Mouse (Mus musculus): ENCODE data around the gene Ccdc148. TPM values are rescaled to one million over a fixed set of nuclear protein-coding genes. Genes with fewer than 3 reads are reported as not detected.

Gene Ccdc148
- total and polyA plus RNA-seq, 2 experiments from 2014 or later = 5.3 to 6.9 TPM

- DNase-seq (no peak), ATAC-seq (peak; percentile 7)
- peak overlapping the region; percentile 62 for H3K9ac ChIP-seq
- no peaks in the 10 kb centered on the region for H3K9me3 ChIP-seq (ENCODE audit: low read length)
- no peaks in the 10 kb centered on the region for H3K27me3 ChIP-seq (ENCODE audit: insufficient read depth, low read length)
- H3K4me2 ChIP-seq (ENCODE audit: low read depth) = peak overlapping the region; percentile 79
- H3K36me3 ChIP-seq (ENCODE audit: insufficient read depth) = no peaks in the 10 kb centered on the region
- no peak for TF ChIP-seq CTCF (IDR thresholded peaks at IDR 0.05; ENCODE audit: low read depth)
- WGBS = 1% methylated on average over 16 of the region's 16 CpGs
- H3K4me3 ChIP-seq (ENCODE audit: low read depth, low read length) = peak overlapping the region; percentile 69
- H3K4me1 ChIP-seq (ENCODE audit: insufficient read depth) = peaks cover 4% of the 10 kb centered on the region
- H3K27ac ChIP-seq (ENCODE audit: low read depth, low read length) = no peak overlapping the region
These were observed 400 bp downstream of the Ccdc148 start for GRCm38 (mm10) chr2:59159961-59160604.

GRCm38 (mm10) chr2:59158117-59158516, 2.4 kb downstream of the Ccdc148 start:
- TF ChIP-seq CTCF (IDR thresholded peaks at IDR 0.05; ENCODE audit: low read depth) = no peak
- H3K4me3 ChIP-seq (ENCODE audit: low read depth, low read length) = no peak overlapping the region
- ATAC-seq = no peak
- no peaks in the 10 kb centered on the region for H3K9me3 ChIP-seq (ENCODE audit: low read length)
- H3K4me2 ChIP-seq (ENCODE audit: low read depth) = no peak overlapping the region
- 47% methylated on average over 2 of the region's 2 CpGs for WGBS
- no peak overlapping the region for H3K9ac ChIP-seq
- DNase-seq = no peak
- H3K4me1 ChIP-seq (ENCODE audit: insufficient read depth) = peaks cover 3% of the 10 kb centered on the region; the same call in 1 of the 2 replicates
- H3K36me3 ChIP-seq (ENCODE audit: insufficient read depth) = no peaks in the 10 kb centered on the region
- H3K27ac ChIP-seq (ENCODE audit: low read depth, low read length) = no peak overlapping the region
- H3K27me3 ChIP-seq (ENCODE audit: insufficient read depth, low read length) = no peaks in the 10 kb centered on the region

DNA sequence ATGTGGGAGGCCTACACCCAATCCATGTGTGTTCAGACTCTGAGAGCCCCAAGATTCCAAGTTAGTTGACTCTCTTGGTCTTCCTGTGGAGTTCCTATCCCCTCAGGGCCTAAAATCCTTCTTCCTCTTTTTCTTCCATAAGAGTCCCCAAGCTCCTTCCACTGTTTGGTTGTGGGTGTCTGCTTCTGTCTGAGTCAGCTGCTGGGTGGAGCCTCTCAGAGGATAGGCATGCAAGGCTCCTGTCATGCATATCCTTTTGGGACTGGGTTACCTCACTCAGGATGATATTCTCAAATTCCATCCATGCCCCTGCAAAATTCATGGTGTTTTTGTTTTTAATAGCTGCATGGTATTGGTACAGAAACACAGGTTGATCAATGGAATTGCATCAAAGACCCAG, 5.1 kb downstream of the Ccdc148 start:
- Histone ChIP-seq H3K36me3 (ENCODE audit: insufficient read depth) (no peaks in the 10 kb centered on the region), H3K4me2 (ENCODE audit: low read depth) (no peak overlapping the region), H3K27ac (ENCODE audit: low read depth, low read length) (no peak overlapping the region), H3K9me3 (ENCODE audit: low read length) (no peaks in the 10 kb centered on the region), H3K9ac (no peak overlapping the region), H3K4me3 (ENCODE audit: low read depth, low read length) (no peak overlapping the region), H3K27me3 (ENCODE audit: insufficient read depth, low read length) (no peaks in the 10 kb centered on the region), H3K4me1 (ENCODE audit: insufficient read depth) (no peaks in the 10 kb centered on the region)
- ATAC-seq = no peak
- no peak for DNase-seq
- no peak for TF ChIP-seq CTCF (IDR thresholded peaks at IDR 0.05; ENCODE audit: low read depth)

- H3K4me3 ChIP-seq (ENCODE audit: low read depth, low read length) = no peak overlapping the region
- TF ChIP-seq CTCF (IDR thresholded peaks at IDR 0.05; ENCODE audit: low read depth) = no peak
These were observed 29.4 kb downstream of the Ccdc148 start for GRCm38 (mm10) chr2:59131044-59131443.

DNA sequence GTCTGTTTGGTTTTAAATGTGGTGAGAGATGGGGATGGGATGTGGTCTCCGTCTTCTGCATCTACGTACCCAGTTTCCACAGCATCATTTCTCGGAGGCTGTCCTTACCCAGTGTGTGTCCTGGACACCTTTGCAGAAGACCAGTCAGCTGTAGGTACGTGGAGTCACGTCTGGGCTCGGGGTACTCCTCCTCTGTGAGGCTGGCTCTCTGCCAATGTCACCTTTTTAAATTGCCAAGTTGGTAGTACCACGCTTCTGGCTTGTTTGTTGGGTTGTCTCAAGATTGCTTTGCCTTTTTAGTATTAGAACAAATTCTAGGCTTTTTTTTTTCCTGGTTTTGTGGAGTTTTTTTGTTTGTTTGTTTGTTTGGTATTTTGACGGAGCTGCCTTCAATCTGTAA, 30.7 kb downstream of the Ccdc148 start:
- 69% methylated on average over 8 of the region's 8 CpGs for WGBS
- no peak for DNase-seq
- H3K4me3 ChIP-seq (ENCODE audit: low read depth, low read length) = no peak overlapping the region

More at GRCm38 (mm10) chr2:59131044-59131443, 29.4 kb downstream of the Ccdc148 start:
- ATAC-seq (no peak), DNase-seq (no peak)
- H3K27me3 ChIP-seq (ENCODE audit: insufficient read depth, low read length) = no peaks in the 10 kb centered on the region
- 87% methylated on average over 8 of the region's 8 CpGs for WGBS
- H3K9ac ChIP-seq = no peak overlapping the region
- H3K4me2 ChIP-seq (ENCODE audit: low read depth) = no peak overlapping the region
- H3K9me3 ChIP-seq (ENCODE audit: low read length) = no peaks in the 10 kb centered on the region
- H3K4me1 ChIP-seq (ENCODE audit: insufficient read depth) = no peaks in the 10 kb centered on the region
- no peaks in the 10 kb centered on the region for H3K36me3 ChIP-seq (ENCODE audit: insufficient read depth)
- no peak overlapping the region for H3K27ac ChIP-seq (ENCODE audit: low read depth, low read length)

GRCm38 (mm10) chr2:59129023-59129422, 31.5 kb downstream of the Ccdc148 start:
- H3K4me2 ChIP-seq (ENCODE audit: low read depth) = no peak overlapping the region
- WGBS = 89% methylated on average over 7 of the region's 7 CpGs
- no peak for TF ChIP-seq CTCF (IDR thresholded peaks at IDR 0.05; ENCODE audit: low read depth)
- no peaks in the 10 kb centered on the region for H3K36me3 ChIP-seq (ENCODE audit: insufficient read depth)
- DNase-seq (no peak), ATAC-seq (no peak)
- H3K9me3 ChIP-seq (ENCODE audit: low read length) = no peaks in the 10 kb centered on the region
- H3K27me3 ChIP-seq (ENCODE audit: insufficient read depth, low read length) = no peaks in the 10 kb centered on the region
- no peak overlapping the region for H3K27ac ChIP-seq (ENCODE audit: low read depth, low read length)
- H3K4me1 ChIP-seq (ENCODE audit: insufficient read depth) = no peaks in the 10 kb centered on the region
- no peak overlapping the region for H3K9ac ChIP-seq
- H3K4me3 ChIP-seq (ENCODE audit: low read depth, low read length) = no peak overlapping the region

More for the DNA sequence above, 30.7 kb downstream of the Ccdc148 start:
- Histone ChIP-seq H3K36me3 (ENCODE audit: insufficient read depth) (no peaks in the 10 kb centered on the region), H3K4me2 (ENCODE audit: low read depth) (no peak overlapping the region), H3K4me1 (ENCODE audit: insufficient read depth) (no peaks in the 10 kb centered on the region), H3K9ac (no peak overlapping the region), H3K9me3 (ENCODE audit: low read length) (no peaks in the 10 kb centered on the region), H3K27ac (ENCODE audit: low read depth, low read length) (no peak overlapping the region), H3K27me3 (ENCODE audit: insufficient read depth, low read length) (no peaks in the 10 kb centered on the region)
- TF ChIP-seq CTCF (IDR thresholded peaks at IDR 0.05; ENCODE audit: low read depth) = no peak
- no peak for ATAC-seq

GRCm38 (mm10) chr2:59055615-59056145, 104.8 kb downstream of the Ccdc148 start:
- no peak overlapping the region for H3K9ac ChIP-seq
- DNase-seq = peak; percentile 11
- H3K9me3 ChIP-seq (ENCODE audit: low read length) = no peaks in the 10 kb centered on the region
- H3K27me3 ChIP-seq (ENCODE audit: insufficient read depth, low read length) = no peaks in the 10 kb centered on the region
- no peak overlapping the region for H3K27ac ChIP-seq (ENCODE audit: low read depth, low read length)
- no peaks in the 10 kb centered on the region for H3K36me3 ChIP-seq (ENCODE audit: insufficient read depth)
- H3K4me3 ChIP-seq (ENCODE audit: low read depth, low read length) = no peak overlapping the region
- WGBS = 66% methylated on average over 5 of the region's 5 CpGs
- ATAC-seq = peak; percentile 73
- no peak for TF ChIP-seq CTCF (IDR thresholded peaks at IDR 0.05; ENCODE audit: low read depth)
- no peak overlapping the region for H3K4me2 ChIP-seq (ENCODE audit: low read depth)
- H3K4me1 ChIP-seq (ENCODE audit: insufficient read depth) = peaks cover 6% of the 10 kb centered on the region; the same call in 1 of the 2 replicates

Data from forebrain, postnatal 0 days (tissue).